Mouse (Mus musculus) bone marrow, adult 2 months (tissue): ENCODE measurements around the gene Tjp1.

Experiments
- CTCF ChIP-seq: fragments of 200-500 bp; IDR thresholded peaks from 2 replicates; pipeline ENCODE4 v1.5.1; 2011; ENCODE audit warnings: low read length, control low read depth; ENCODE audit not compliant: control insufficient read depth, insufficient read depth
- POLR2A ChIP-seq: fragments of 200-500 bp; IDR thresholded peaks from 2 replicates; pipeline ENCODE4 v1.6.1; 2011; ENCODE audit warnings: low read depth, mild to moderate bottlenecking, control low read depth, low read length, borderline replicate concordance; ENCODE audit not compliant: control insufficient read depth

- no peak for TF ChIP-seq POLR2A
- TF ChIP-seq CTCF: no peak
Observed at GRCm38 (mm10) chr7:65381896-65382295, 145.7 kb downstream of the Tjp1 start.
